Mouse (Mus musculus): ENCODE data around the gene Gal3st2.
"Not testable (repeated sequence)": the region's sequence is repeated elsewhere in the genome, so short reads cannot be mapped to it uniquely, and the experiment has no call there.

The Gal3st2 gene

DNA sequence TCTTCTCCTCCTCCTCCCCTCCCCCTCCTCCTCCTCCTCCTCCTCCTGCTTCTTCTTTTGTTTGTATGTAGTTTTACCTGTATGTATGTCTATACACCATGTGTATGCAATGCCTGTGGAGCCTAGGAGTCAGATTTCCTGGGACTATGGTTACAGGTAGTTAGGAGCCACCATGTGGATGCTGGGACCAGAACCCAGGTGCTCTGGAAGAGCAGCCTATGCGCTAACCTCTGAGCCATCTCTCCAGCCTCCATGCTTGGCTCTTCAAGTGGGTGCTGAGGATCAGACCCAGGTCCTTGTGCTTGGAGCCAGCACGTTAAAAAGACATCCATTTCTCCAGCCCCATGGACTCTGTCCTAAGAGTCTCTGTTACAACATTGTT, 24.6 kb upstream of the Gal3st2 start:
- no peak for DNase-seq (ENCODE audit: low read depth, low spot score)
- Histone ChIP-seq H3K36me3 (ENCODE audit: control insufficient read depth, insufficient read depth, low read length, poor library complexity, severe bottlenecking) (peaks cover 7% of the 10 kb centered on the region), H3K27me3 (ENCODE audit: control insufficient read depth, insufficient read depth, low read length, poor library complexity, severe bottlenecking) (no peaks in the 10 kb centered on the region)

DNA sequence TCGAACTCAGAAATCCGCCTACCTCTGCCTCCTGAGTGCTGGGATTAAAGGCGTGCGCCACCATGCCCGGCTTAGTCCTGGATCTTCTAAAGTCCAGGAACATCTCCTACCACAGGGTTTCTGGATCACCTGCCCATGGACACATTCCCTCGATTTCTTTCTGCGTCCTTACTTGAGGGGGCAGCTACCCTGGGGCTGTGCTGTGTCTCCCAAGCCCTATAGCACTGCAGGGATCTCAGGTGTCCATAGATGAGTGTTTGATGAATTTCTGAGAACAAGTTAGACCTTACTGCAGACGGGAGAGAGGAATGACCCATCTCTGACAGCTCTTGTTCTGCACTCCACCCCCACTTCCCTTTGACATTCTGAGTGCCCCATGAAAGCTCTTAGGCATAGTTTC, 23.8 kb upstream of the Gal3st2 start:
- no peak for DNase-seq (ENCODE audit: low read depth, low spot score)
- Histone ChIP-seq H3K36me3 (ENCODE audit: control insufficient read depth, insufficient read depth, low read length, poor library complexity, severe bottlenecking) (peaks cover 7% of the 10 kb centered on the region), H3K27me3 (ENCODE audit: control insufficient read depth, insufficient read depth, low read length, poor library complexity, severe bottlenecking) (no peaks in the 10 kb centered on the region)

- not testable (repeated sequence) for DNase-seq (ENCODE audit: low read depth, low spot score); H3K27me3 ChIP-seq (ENCODE audit: control insufficient read depth, insufficient read depth, low read length, poor library complexity, severe bottlenecking); H3K36me3 ChIP-seq (ENCODE audit: control insufficient read depth, insufficient read depth, low read length, poor library complexity, severe bottlenecking)
These were observed 22.5 kb upstream of the Gal3st2 start for GRCm38 (mm10) chr1:93838569-93838968.

GRCm38 (mm10) chr1:93845766-93846366, 15.2 kb upstream of the Gal3st2 start:
- not testable (repeated sequence) for H3K36me3 ChIP-seq (ENCODE audit: control insufficient read depth, insufficient read depth, low read length, poor library complexity, severe bottlenecking); DNase-seq (ENCODE audit: low read depth, low spot score); H3K27me3 ChIP-seq (ENCODE audit: control insufficient read depth, insufficient read depth, low read length, poor library complexity, severe bottlenecking)

DNA sequence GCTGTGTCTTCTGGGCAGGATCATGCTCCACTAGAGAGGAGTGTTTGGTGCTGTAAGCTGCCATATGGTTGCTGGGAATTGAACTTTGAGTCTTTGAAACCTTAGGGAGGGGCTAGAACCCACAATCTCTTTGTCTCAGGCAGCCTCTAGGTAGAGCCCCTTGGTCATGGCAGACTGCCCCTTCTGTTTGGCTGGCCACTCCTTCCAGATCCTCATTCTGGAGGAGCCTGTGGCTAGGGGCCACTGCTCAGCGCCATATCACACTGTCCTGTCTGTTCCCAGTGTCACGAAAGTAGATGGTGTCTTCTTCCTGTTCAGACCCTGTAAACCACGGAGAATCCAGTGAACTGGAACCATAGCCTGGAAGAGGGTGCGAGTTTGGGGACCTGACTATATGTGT, 5.3 kb upstream of the Gal3st2 start:
- H3K36me3 ChIP-seq (ENCODE audit: control insufficient read depth, insufficient read depth, low read length, poor library complexity, severe bottlenecking); H3K27me3 ChIP-seq (ENCODE audit: control insufficient read depth, insufficient read depth, low read length, poor library complexity, severe bottlenecking); DNase-seq (ENCODE audit: low read depth, low spot score): not testable (repeated sequence)

DNA sequence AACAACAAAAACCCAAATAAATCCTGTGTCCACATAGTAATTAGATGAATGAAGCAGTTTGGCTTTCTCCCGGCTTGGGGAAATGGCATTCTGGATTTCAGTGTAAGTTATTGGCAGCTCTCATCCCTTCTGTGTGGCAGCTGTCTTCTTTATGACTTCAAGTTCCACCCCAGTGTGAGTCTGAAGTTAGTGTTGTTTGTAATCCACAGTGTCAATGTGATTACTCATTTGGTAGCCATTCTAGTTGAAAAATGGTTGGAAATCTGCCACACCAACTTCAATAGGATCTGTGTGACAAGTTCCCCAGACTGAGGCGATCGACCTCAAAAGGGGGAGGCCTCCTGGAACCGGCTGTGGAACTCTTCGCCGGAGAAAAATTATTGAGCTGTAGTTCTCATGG, 3.7 kb upstream of the Gal3st2 start:
- H3K27me3 ChIP-seq (ENCODE audit: control insufficient read depth, insufficient read depth, low read length, poor library complexity, severe bottlenecking): no peaks in the 10 kb centered on the region
- no peak for DNase-seq (ENCODE audit: low read depth, low spot score)
- no peaks in the 10 kb centered on the region for H3K36me3 ChIP-seq (ENCODE audit: control insufficient read depth, insufficient read depth, low read length, poor library complexity, severe bottlenecking)

DNA sequence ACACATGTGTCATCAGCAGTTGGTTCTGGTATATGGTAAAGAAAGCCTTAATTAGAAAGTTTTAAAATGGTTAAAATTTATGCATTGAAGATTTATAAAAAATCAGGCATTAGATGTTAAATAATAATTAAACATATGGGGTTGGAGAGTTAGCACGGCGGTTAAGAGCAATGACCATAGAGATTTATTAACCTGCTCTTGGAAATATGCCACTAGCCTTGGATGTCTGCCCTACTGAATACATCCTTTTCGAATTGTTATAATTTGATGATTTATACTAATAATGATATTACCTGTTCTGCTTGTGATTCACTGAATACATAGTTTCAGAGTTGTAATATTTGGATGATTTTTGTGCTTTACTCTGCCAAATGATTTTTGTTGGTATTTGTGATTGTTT, 3.1 kb upstream of the Gal3st2 start:
- Histone ChIP-seq H3K36me3 (ENCODE audit: control insufficient read depth, insufficient read depth, low read length, poor library complexity, severe bottlenecking) (no peaks in the 10 kb centered on the region), H3K27me3 (ENCODE audit: control insufficient read depth, insufficient read depth, low read length, poor library complexity, severe bottlenecking) (no peaks in the 10 kb centered on the region)
- DNase-seq (ENCODE audit: low read depth, low spot score): no peak

GRCm38 (mm10) chr1:93859619-93860018, 1.5 kb upstream of the Gal3st2 start:
- DNase-seq (ENCODE audit: low read depth, low spot score): no peak
- no peaks in the 10 kb centered on the region for H3K36me3 ChIP-seq (ENCODE audit: control insufficient read depth, insufficient read depth, low read length, poor library complexity, severe bottlenecking)
- no peaks in the 10 kb centered on the region for H3K27me3 ChIP-seq (ENCODE audit: control insufficient read depth, insufficient read depth, low read length, poor library complexity, severe bottlenecking)

GRCm38 (mm10) chr1:93871594-93872105, 10.5 kb downstream of the Gal3st2 start:
- not testable (repeated sequence) for H3K27me3 ChIP-seq (ENCODE audit: control insufficient read depth, insufficient read depth, low read length, poor library complexity, severe bottlenecking); DNase-seq (ENCODE audit: low read depth, low spot score); H3K36me3 ChIP-seq (ENCODE audit: control insufficient read depth, insufficient read depth, low read length, poor library complexity, severe bottlenecking)

- DNase-seq (ENCODE audit: low read depth, low spot score); H3K36me3 ChIP-seq (ENCODE audit: control insufficient read depth, insufficient read depth, low read length, poor library complexity, severe bottlenecking): not testable (repeated sequence)
These were observed 13.3 kb downstream of the Gal3st2 start for GRCm38 (mm10) chr1:93874405-93874804.

DNA sequence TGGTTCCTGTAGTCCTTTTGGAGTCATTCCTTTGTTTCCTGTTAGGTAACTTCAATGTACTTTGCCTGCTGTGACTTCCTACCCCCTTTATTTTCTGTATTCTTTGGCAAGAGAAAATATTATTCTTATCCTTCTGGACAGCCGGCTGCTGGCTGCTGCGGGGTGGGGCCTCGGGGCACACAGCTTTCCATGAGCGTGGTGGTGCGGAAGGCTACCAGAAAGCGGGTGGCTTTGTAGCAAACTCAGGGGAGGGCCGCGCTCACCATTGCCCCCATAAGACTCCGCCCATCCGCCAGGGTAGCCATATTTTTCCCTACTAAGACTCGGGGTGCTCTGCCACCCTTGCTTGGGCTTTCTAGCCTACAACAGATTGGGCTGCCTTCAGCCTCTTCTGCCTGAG, 20.7 kb downstream of the Gal3st2 start:
- H3K27me3 ChIP-seq (ENCODE audit: control insufficient read depth, insufficient read depth, low read length, poor library complexity, severe bottlenecking); H3K36me3 ChIP-seq (ENCODE audit: control insufficient read depth, insufficient read depth, low read length, poor library complexity, severe bottlenecking); DNase-seq (ENCODE audit: low read depth, low spot score): not testable (repeated sequence)

More at GRCm38 (mm10) chr1:93874405-93874804, 13.3 kb downstream of the Gal3st2 start:
- not testable (repeated sequence) for H3K27me3 ChIP-seq (ENCODE audit: control insufficient read depth, insufficient read depth, low read length, poor library complexity, severe bottlenecking)

DNA sequence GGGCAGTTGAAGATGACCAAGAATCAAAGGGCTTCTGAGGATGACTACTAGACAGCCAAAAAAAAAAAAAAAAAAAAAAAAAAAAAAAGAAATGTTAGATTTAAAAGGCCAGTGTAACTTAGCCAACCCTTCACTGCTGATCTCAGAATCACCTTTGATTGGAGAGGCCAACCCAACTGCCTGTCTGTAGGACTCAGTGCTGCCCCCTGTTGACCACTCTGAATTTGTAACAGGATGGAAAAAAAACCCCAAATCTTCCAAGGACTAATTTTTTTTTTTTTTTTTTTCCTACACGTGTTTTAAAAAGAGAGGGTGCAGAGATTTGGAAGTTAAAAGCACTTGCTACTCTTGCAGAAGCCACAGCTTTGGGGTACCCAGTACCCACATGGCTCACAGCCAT, 29.8 kb downstream of the Gal3st2 start:
- peak; percentile 1 for DNase-seq (ENCODE audit: low read depth, low spot score)
- H3K27me3 ChIP-seq (ENCODE audit: control insufficient read depth, insufficient read depth, low read length, poor library complexity, severe bottlenecking); H3K36me3 ChIP-seq (ENCODE audit: control insufficient read depth, insufficient read depth, low read length, poor library complexity, severe bottlenecking): not testable (repeated sequence)

DNA sequence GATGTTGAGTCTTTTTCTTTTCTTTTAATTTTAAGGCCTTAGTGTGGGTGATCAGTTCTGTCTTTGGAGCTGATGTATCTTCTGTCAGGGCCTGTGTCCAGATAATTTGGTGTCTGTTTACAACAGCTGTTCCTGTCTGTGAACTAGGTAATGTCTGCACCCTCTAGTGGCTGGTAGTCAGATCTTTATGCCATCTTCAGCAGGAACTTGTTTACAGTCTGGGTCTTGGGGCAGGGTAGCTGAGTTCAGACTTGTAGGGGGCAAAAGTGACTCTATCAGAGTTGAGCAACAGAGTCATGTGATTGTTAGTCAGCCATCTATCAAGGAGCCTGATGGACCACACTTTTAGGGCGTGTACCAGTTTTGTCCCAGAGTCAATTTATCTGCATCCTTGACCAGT, 36.3 kb downstream of the Gal3st2 start:
- not testable (repeated sequence) for H3K36me3 ChIP-seq (ENCODE audit: control insufficient read depth, insufficient read depth, low read length, poor library complexity, severe bottlenecking); H3K27me3 ChIP-seq (ENCODE audit: control insufficient read depth, insufficient read depth, low read length, poor library complexity, severe bottlenecking); DNase-seq (ENCODE audit: low read depth, low spot score)

GRCm38 (mm10) chr1:93901291-93901690, 40.2 kb downstream of the Gal3st2 start:
- not testable (repeated sequence) for H3K27me3 ChIP-seq (ENCODE audit: control insufficient read depth, insufficient read depth, low read length, poor library complexity, severe bottlenecking); H3K36me3 ChIP-seq (ENCODE audit: control insufficient read depth, insufficient read depth, low read length, poor library complexity, severe bottlenecking); DNase-seq (ENCODE audit: low read depth, low spot score)

DNA sequence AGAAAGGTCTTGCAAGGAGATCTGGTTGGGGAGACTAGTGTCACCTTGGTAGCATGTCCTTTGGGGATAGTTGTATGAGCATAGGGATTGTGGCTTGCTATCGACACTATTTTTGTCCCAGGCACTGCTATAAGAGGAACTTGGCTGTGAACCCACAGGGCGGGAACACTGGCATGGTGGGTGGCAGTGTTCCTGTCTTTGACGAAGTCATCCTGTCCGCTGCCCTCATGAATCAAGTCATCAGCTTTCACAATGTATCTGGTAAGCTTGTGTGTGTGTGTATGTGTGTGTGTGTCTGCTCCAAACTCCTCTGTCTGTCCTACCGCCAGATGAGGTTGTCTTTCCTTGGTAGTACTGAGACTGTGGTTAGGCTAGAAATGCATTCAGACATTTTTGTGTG, 45.6 kb downstream of the Gal3st2 start:
- H3K36me3 ChIP-seq (ENCODE audit: control insufficient read depth, insufficient read depth, low read length, poor library complexity, severe bottlenecking); DNase-seq (ENCODE audit: low read depth, low spot score); H3K27me3 ChIP-seq (ENCODE audit: control insufficient read depth, insufficient read depth, low read length, poor library complexity, severe bottlenecking): not testable (repeated sequence)

GRCm38 (mm10) chr1:93908977-93909586, 48.0 kb downstream of the Gal3st2 start:
- not testable (repeated sequence) for DNase-seq (ENCODE audit: low read depth, low spot score); H3K36me3 ChIP-seq (ENCODE audit: control insufficient read depth, insufficient read depth, low read length, poor library complexity, severe bottlenecking); H3K27me3 ChIP-seq (ENCODE audit: control insufficient read depth, insufficient read depth, low read length, poor library complexity, severe bottlenecking)

All from splenic B cell, adult 2 months (primary cell).